Mouse (Mus musculus) MEL (cell line): ENCODE data around the gene Osbpl3. TPM values are rescaled to one million over a fixed set of nuclear protein-coding genes. Genes with fewer than 3 reads are reported as not detected.

ENCODE experiments used
- DNase-seq: peaks from one replicate; pipeline ENCODE4 v3.0.0; 2011; ENCODE audit warnings: low read depth, low spot score
- H3K27ac ChIP-seq: 2 replicates; pipeline ENCODE4 v1.5.1; 2012; ENCODE audit warnings: low read depth, mild to moderate bottlenecking, control low read depth, low read length, moderate library complexity; ENCODE audit not compliant: control insufficient read depth
- H3K27me3 ChIP-seq, 2 experiments: fragments of 150-350 bp in 1 of 2; sonication (generic) in 1 of 2; 2 replicates each; pipeline ENCODE4 v1.6.1; 2012; ENCODE audit warnings: low read length in 2 of 2, mild to moderate bottlenecking in 2 of 2, improper control_type of control experiment in 1 of 2, moderate library complexity in 1 of 2; ENCODE audit not compliant: insufficient read depth in 2 of 2, control insufficient read depth in 1 of 2
- H3K36me3 ChIP-seq, 2 experiments: 2 replicates each; pipeline ENCODE4 v1.6.1; 2012 to 2014; ENCODE audit warnings: low read length in 2 of 2, improper control_type of control experiment in 1 of 2, inconsistent platforms in 1 of 2, mild to moderate bottlenecking in 1 of 2; ENCODE audit not compliant: insufficient read depth in 2 of 2, control insufficient read depth in 1 of 2
- H3K4me1 ChIP-seq, 2 experiments: fragments of 150-350 bp in 1 of 2; sonication (generic) in 1 of 2; 2 replicates each; pipeline ENCODE4 v1.6.1; 2012; ENCODE audit warnings: low read length in 2 of 2, improper control_type of control experiment in 1 of 2, mild to moderate bottlenecking in 1 of 2; ENCODE audit not compliant: insufficient read depth in 2 of 2, control insufficient read depth in 1 of 2
- H3K4me3 ChIP-seq, 2 experiments: fragments of 150-350 bp in 1 of 2; sonication (generic) in 1 of 2; 2 replicates each; pipeline ENCODE4 v1.5.1; 2012; ENCODE audit warnings: low read depth in 2 of 2, low read length in 2 of 2, mild to moderate bottlenecking in 2 of 2, moderate library complexity in 2 of 2, control low read depth in 1 of 2, improper control_type of control experiment in 1 of 2; ENCODE audit not compliant: control insufficient read depth in 1 of 2, insufficient read depth in 1 of 2
- H3K79me2 ChIP-seq: 2 replicates; pipeline ENCODE4 v1.6.1; 2012; ENCODE audit warnings: mild to moderate bottlenecking, low read length, moderate library complexity; ENCODE audit not compliant: control insufficient read depth, poor library complexity, insufficient read depth
- H3K9ac ChIP-seq: 2 replicates; pipeline ENCODE4 v1.6.1; 2012; ENCODE audit warnings: low read depth, mild to moderate bottlenecking, control low read depth, low read length, moderate library complexity; ENCODE audit not compliant: control insufficient read depth, poor library complexity, severe bottlenecking
- H3K9me3 ChIP-seq: fragments of 150-350 bp; sonication (generic); replicated peaks from 2 replicates; pipeline ENCODE4 v1.6.1; 2012; ENCODE audit warnings: mild to moderate bottlenecking, low read length, improper control_type of control experiment, moderate library complexity; ENCODE audit not compliant: insufficient read depth
- CHD1 ChIP-seq: IDR thresholded peaks from 2 replicates; pipeline ENCODE4 v1.6.1; 2012; ENCODE audit warnings: low read depth, mild to moderate bottlenecking, inconsistent platforms, low read length, improper control_type of control experiment
- CHD2 ChIP-seq: IDR thresholded peaks from 2 replicates; pipeline ENCODE4 v1.6.1; 2011; ENCODE audit warnings: low read length, improper control_type of control experiment
- E2F4 ChIP-seq: IDR thresholded peaks from 2 replicates; pipeline ENCODE4 v1.6.1; 2011; ENCODE audit warnings: low read depth, low read length, improper control_type of control experiment, borderline replicate concordance
- ETS1 ChIP-seq: IDR thresholded peaks from 2 replicates; pipeline ENCODE4 v1.6.1; 2012; ENCODE audit warnings: low read depth, mild to moderate bottlenecking, inconsistent platforms, low read length, improper control_type of control experiment, moderate library complexity
- GABPA ChIP-seq: IDR thresholded peaks from 2 replicates; pipeline ENCODE4 v1.6.1; 2012; ENCODE audit warnings: low read depth, mild to moderate bottlenecking, inconsistent platforms, low read length, improper control_type of control experiment, moderate library complexity
- GATA1 ChIP-seq: IDR thresholded peaks from 2 replicates; pipeline ENCODE4 v1.6.1; 2011; ENCODE audit warnings: low read depth, low read length, improper control_type of control experiment
- HCFC1 ChIP-seq: IDR thresholded peaks from 2 replicates; pipeline ENCODE4 v1.6.1; 2012; ENCODE audit warnings: low read depth, mild to moderate bottlenecking, inconsistent platforms, low read length, improper control_type of control experiment, moderate library complexity
- KAT2A ChIP-seq: conservative IDR thresholded peaks from 2 replicates; pipeline ENCODE4 v1.6.1; 2012; ENCODE audit warnings: low read depth, low read length, improper control_type of control experiment, inconsistent platforms
- MAFK ChIP-seq: IDR thresholded peaks from 2 replicates; pipeline ENCODE4 v1.6.1; 2011; ENCODE audit warnings: low read depth, mild to moderate bottlenecking, low read length, improper control_type of control experiment, borderline replicate concordance
- MAZ ChIP-seq: IDR thresholded peaks from 2 replicates; pipeline ENCODE4 v1.6.1; 2012; ENCODE audit warnings: low read depth, mild to moderate bottlenecking, inconsistent platforms, low read length, improper control_type of control experiment
- MYB ChIP-seq: IDR thresholded peaks from 2 replicates; pipeline ENCODE4 v1.6.1; 2011; ENCODE audit warnings: mild to moderate bottlenecking, low read depth, low read length, improper control_type of control experiment
- NRF1 ChIP-seq: IDR thresholded peaks from 2 replicates; pipeline ENCODE4 v1.6.1; 2014; ENCODE audit warnings: low read depth, mild to moderate bottlenecking, inconsistent platforms, low read length, improper control_type of control experiment, moderate library complexity; ENCODE audit not compliant: poor library complexity, insufficient read depth, severe bottlenecking
- POLR2A ChIP-seq, 2 experiments: IDR thresholded peaks; 2 replicates each; pipeline ENCODE4 v1.6.1; 2011 to 2012; ENCODE audit warnings: low read length in 2 of 2, mild to moderate bottlenecking in 2 of 2, control low read depth in 1 of 2, improper control_type of control experiment in 1 of 2, low read depth in 1 of 2, moderate library complexity in 1 of 2; ENCODE audit not compliant: control insufficient read depth in 1 of 2, insufficient read depth in 1 of 2, poor library complexity in 1 of 2
- POLR2AphosphoS5 ChIP-seq: IDR thresholded peaks from 2 replicates; pipeline ENCODE4 v1.6.1; 2012; ENCODE audit warnings: low read depth, borderline replicate concordance, mild to moderate bottlenecking, inconsistent platforms, low read length, moderate library complexity, mixed read lengths
- RAD21 ChIP-seq: IDR thresholded peaks from 2 replicates; pipeline ENCODE4 v1.6.1; 2011; ENCODE audit warnings: mild to moderate bottlenecking, low read depth, low read length, improper control_type of control experiment
- SIN3A ChIP-seq: IDR thresholded peaks from 2 replicates; pipeline ENCODE4 v1.6.1; 2012; ENCODE audit warnings: low read length, improper control_type of control experiment, inconsistent platforms
- SMC3 ChIP-seq: IDR thresholded peaks from 2 replicates; pipeline ENCODE4 v1.6.1; 2011; ENCODE audit warnings: low read depth, low read length, improper control_type of control experiment
- TAL1 ChIP-seq: IDR thresholded peaks from 2 replicates; pipeline ENCODE4 v1.6.1; 2012; ENCODE audit warnings: mild to moderate bottlenecking, inconsistent platforms, low read length, moderate library complexity, mixed read lengths
- USF1 ChIP-seq: IDR thresholded peaks from 2 replicates; pipeline ENCODE4 v1.6.1; 2014; ENCODE audit warnings: low read depth, mild to moderate bottlenecking, inconsistent platforms, low read length, improper control_type of control experiment, moderate library complexity
- USF2 ChIP-seq, 2 experiments: IDR thresholded peaks; 2 replicates each; pipeline ENCODE4 v1.6.1; 2011 to 2012; ENCODE audit warnings: improper control_type of control experiment in 2 of 2, low read length in 2 of 2, borderline replicate concordance in 1 of 2, inconsistent platforms in 1 of 2, low read depth in 1 of 2, mild to moderate bottlenecking in 1 of 2; ENCODE audit not compliant: insufficient read depth in 1 of 2
- ZKSCAN1 ChIP-seq: IDR thresholded peaks from 2 replicates; pipeline ENCODE4 v1.6.1; 2012; ENCODE audit warnings: low read depth, mild to moderate bottlenecking, inconsistent platforms, low read length, improper control_type of control experiment, moderate library complexity
- polyA plus RNA-seq, 2 experiments: library from polyadenylated mRNA; stranded (reverse) in 1 of 2; unstranded in 1 of 2; fragments of >175 nt in 1 of 2; fragments of >200 nt in 1 of 2; gene quantifications; 2 replicates each; pipeline versions ENCODE4 v1.2.1 to v1.2.4; 2012; ENCODE audit warnings: low replicate concordance in 2 of 2, low read depth in 1 of 2; ENCODE audit not compliant: insufficient read length in 2 of 2, insufficient read depth in 1 of 2, missing spikeins in 1 of 2
- total RNA-seq: library from RNA; depleted of rRNA; stranded (reverse); fragments of 300-350 nt; gene quantifications from 2 replicates; pipeline ENCODE4 v1.2.3, GENCODE M21; 2012

Gene Osbpl3
- total and polyA plus RNA-seq, 3 experiments, result 4.9 to 5.6 TPM; not detected in 1

DNA sequence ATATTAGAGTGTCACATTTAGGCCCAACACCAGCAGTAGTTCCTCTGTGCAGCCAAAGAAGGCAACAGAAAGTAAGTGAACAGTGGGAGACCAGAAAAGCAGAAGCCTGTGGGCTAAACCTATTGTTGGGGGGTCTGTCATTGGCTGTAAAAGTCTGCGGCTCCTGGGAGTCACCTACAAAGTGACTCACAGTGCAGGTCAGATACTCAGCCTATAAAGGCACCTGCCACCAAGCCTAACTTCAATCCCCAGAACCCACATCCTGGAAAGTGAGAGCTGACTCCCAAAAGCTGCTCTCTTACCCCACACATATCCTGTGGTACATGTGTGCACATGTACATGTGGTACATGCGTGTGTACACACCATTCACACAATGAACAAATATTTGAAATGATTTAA lies 124.5 kb downstream of the Osbpl3 start:
- Histone ChIP-seq H3K36me3 (no peaks in the 10 kb centered on the region), H3K9me3 (no peaks in the 10 kb centered on the region), H3K4me3 (no peak overlapping the region), H3K9ac (no peak overlapping the region), H3K79me2 (no peaks in the 10 kb centered on the region), H3K4me1 (no peaks in the 10 kb centered on the region), H3K27ac (no peak overlapping the region), H3K27me3 (no peaks in the 10 kb centered on the region; a peak in 1 of 4 replicates)
- TF ChIP-seq POLR2AphosphoS5 (no peak), GATA1 (no peak), NRF1 (no peak), USF1 (no peak), TAL1 (no peak), RAD21 (no peak), CHD2 (no peak), MAZ (no peak), SIN3A (no peak), SMC3 (no peak), HCFC1 (no peak), CHD1 (no peak), KAT2A (no peak), MYB (no peak), E2F4 (no peak), ZKSCAN1 (no peak)
- DNase-seq, result no peak

DNA sequence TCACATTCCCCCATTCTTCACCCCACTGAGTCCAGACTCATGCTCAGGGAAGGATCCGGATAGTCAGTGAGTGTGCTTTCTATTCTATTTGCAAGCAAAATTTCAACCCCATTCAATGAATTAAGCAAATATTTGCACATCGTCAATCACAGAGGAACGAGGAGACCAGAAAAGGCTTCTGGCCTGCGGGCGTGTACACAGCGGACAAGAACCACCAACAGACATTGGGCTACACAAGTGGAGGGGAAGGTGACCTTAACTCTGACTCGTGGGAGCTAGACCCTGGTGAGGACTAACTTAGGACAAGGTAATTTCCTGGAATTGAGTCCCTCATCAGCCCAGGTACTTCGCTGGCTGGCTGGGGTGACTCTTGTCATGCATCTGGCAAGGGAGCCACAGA lies 126.6 kb downstream of the Osbpl3 start:
- TF ChIP-seq CHD2 (no peak), POLR2A (IDR thresholded peaks at IDR 0.05; ENCODE audit: control insufficient read depth in 1 of 2, insufficient read depth in 1 of 2, low read depth in 1 of 2, low read length in 2 of 2, poor library complexity in 1 of 2) (no peak), USF2 (IDR thresholded peaks at IDR 0.05; ENCODE audit: borderline replicate concordance in 1 of 2, insufficient read depth in 1 of 2, low read depth in 1 of 2, low read length in 2 of 2) (no peak), MAFK (no peak), GABPA (no peak), ETS1 (no peak), POLR2AphosphoS5 (no peak)

More for the DNA sequence above, 126.6 kb downstream of the Osbpl3 start:
- H3K9ac ChIP-seq, result no peak overlapping the region
- no peaks in the 10 kb centered on the region; a peak in 1 of 4 replicates for H3K27me3 ChIP-seq
- H3K79me2 ChIP-seq, result no peaks in the 10 kb centered on the region
- no peaks in the 10 kb centered on the region for H3K4me1 ChIP-seq
- no peaks in the 10 kb centered on the region for H3K9me3 ChIP-seq
- H3K36me3 ChIP-seq, result no peaks in the 10 kb centered on the region
- no peak overlapping the region for H3K4me3 ChIP-seq
- no peak overlapping the region for H3K27ac ChIP-seq
- DNase-seq, result no peak
